Mouse (Mus musculus): ENCODE results near the gene Rapgef1. TPM values are rescaled to one million over a fixed set of nuclear protein-coding genes. Genes with fewer than 3 reads are reported as not detected.

Rapgef1 gene
- total RNA-seq (2023): 45.7 and 72.1 TPM in 2 replicates

GRCm38 (mm10) chr2:29619484-29620300 is at the start of gene Rapgef1:
Gene Rapgef1 (plus strand): TSS chr2:29619720.

DNA sequence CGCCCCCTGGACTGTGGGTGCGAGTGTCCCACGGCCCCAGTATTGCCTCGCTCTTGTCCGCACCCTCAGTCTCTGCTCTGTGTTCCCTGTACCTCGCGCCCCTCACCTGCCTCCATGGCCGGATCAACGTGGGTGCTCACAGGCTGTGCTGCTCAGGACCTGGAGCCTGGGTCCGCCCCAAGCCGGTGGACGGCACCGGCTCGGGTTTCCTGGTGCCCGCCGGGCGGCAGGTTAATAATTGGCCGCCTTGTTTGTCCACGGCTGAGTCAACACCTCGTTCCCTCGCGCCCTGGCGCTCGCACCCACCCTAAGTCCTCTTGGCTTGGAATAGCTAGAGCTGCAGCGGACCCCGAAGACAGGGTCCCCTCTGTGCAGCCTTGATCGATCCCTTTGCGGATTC is 132.0 kb downstream of the Rapgef1 start, which contains the start of gene Gm13420:
Gene Gm13420 (minus strand): TSS at position 189 of the 400 bp plus-strand sequence.

GRCm38 (mm10) chr2:29787104-29787917 is 167.8 kb downstream of the Rapgef1 start, which contains the start of gene Coq4:
Gene Coq4 (plus strand): TSS chr2:29787493.

GRCm38 (mm10) chr2:29787937-29788681 is 168.6 kb downstream of the Rapgef1 start, which contains the start of gene Trub2:
Gene Trub2 (minus strand): TSS chr2:29788502.

Other genes starting within 250 kb of the Rapgef1 start
- not detected in 2 replicates for gene Gm13420, start 132.0 kb downstream of the Rapgef1 start, total RNA-seq (2023)
- gene Gm13547, start 139.6 kb downstream of the Rapgef1 start, total RNA-seq (2023): 1.1 TPM in 1 of 2 replicates, not detected in the other
- 16.8 and 35.4 TPM in 2 replicates for gene Coq4, start 167.8 kb downstream of the Rapgef1 start, total RNA-seq (2023)
- 59.7 and 78.9 TPM in 2 replicates for gene Trub2, start 168.8 kb downstream of the Rapgef1 start, total RNA-seq (2023)
- 172 and 238 TPM in 2 replicates for gene Slc27a4, start 182.9 kb downstream of the Rapgef1 start, total RNA-seq (2023)
- gene Urm1, start 200.4 kb downstream of the Rapgef1 start, total RNA-seq (2023): 28.1 and 34.0 TPM in 2 replicates
- gene Cercam, start 249.4 kb downstream of the Rapgef1 start, total RNA-seq (2023): 3.8 and 4.0 TPM in 2 replicates

All from neutrophil, adult 65 days (primary cell).